Mouse (Mus musculus) neural tube, embryonic 11.5 days (tissue): ENCODE measurements around the gene Erf. TPM values are rescaled to one million over a fixed set of nuclear protein-coding genes. Genes with fewer than 3 reads are reported as not detected.

Source experiments
- ATAC-seq: fragments of 200-750 bp; cut with Nextera tagmentation; 2 replicates; pipeline ENCODE4 v1.8.0; 2017; ENCODE audit warnings: moderate number of reproducible peaks, mild to moderate bottlenecking, moderate TSS enrichment, moderate library complexity; ENCODE audit not compliant: insufficient read depth, low FRiP score, low TSS enrichment
- DNase-seq: peaks from one replicate; pipeline ENCODE4 v3.0.0-alpha.2; 2015; ENCODE audit warnings: low spot score
- H3K27ac ChIP-seq: fragments of 300-500 bp; sonication (generic); 2 replicates; pipeline ENCODE4 v1.5.1; 2014; ENCODE audit warnings: low read depth, mild to moderate bottlenecking, low read length
- H3K27me3 ChIP-seq: fragments of 300-500 bp; sonication (generic); 2 replicates; pipeline ENCODE4 v1.6.1; 2014; ENCODE audit warnings: mild to moderate bottlenecking, low read length, mixed read lengths; ENCODE audit not compliant: control insufficient read depth, insufficient read depth
- H3K36me3 ChIP-seq: fragments of 300-500 bp; sonication (generic); 2 replicates; pipeline ENCODE4 v1.6.1; 2014; ENCODE audit warnings: mild to moderate bottlenecking, low read length, moderate library complexity, mixed read lengths; ENCODE audit not compliant: control insufficient read depth, insufficient read depth
- H3K4me1 ChIP-seq: fragments of 300-500 bp; sonication (generic); 2 replicates; pipeline ENCODE4 v1.6.1; 2014; ENCODE audit warnings: low read length, mixed read lengths; ENCODE audit not compliant: control insufficient read depth, insufficient read depth
- H3K4me2 ChIP-seq: fragments of 300-500 bp; sonication (generic); 2 replicates; pipeline ENCODE4 v1.6.1; 2014; ENCODE audit warnings: low read depth, mild to moderate bottlenecking, moderate library complexity
- H3K4me3 ChIP-seq: fragments of 300-500 bp; sonication (generic); 2 replicates; pipeline ENCODE4 v1.5.1; 2014; ENCODE audit warnings: low read depth, low read length
- H3K9ac ChIP-seq: fragments of 300-500 bp; sonication (generic); 2 replicates; pipeline ENCODE4 v1.6.1; 2014; ENCODE audit warnings: mild to moderate bottlenecking, low read length
- H3K9me3 ChIP-seq: fragments of 300-500 bp; sonication (generic); 2 replicates; pipeline ENCODE4 v1.6.1; 2016; ENCODE audit warnings: low read length; ENCODE audit not compliant: control insufficient read depth
- WGBS: fragments of 180-500 bp; shearing (Covaris S2); extraction: QIAGEN DNeasy Blood & Tissue Kit; methylation state at CpG from one replicate; pipeline ENCODE4 v1.1.7; 2014; 5-methylcytosine and 5-hydroxymethylcytosine counted together
- polyA plus RNA-seq: library from polyadenylated mRNA; unstranded; fragments of >200 nt; fragmentation: Nextera tagmentation; extraction: Ambion mirVana; gene quantifications from 2 replicates; pipeline ENCODE4 v1.2.1, GENCODE M21; 2014

Gene Erf
- polyA plus RNA-seq, 1 experiment from 2014 or later = 16.7 TPM

GRCm38 (mm10) chr7:25238829-25239623 lies 11.5 kb downstream of the Erf start:
- peak overlapping the region; percentile 22 for H3K9ac ChIP-seq
- DNase-seq = peak; percentile 87
- peak; percentile 18 for ATAC-seq
- H3K4me1 ChIP-seq = peaks cover 10% of the 10 kb centered on the region
- peaks cover 2% of the 10 kb centered on the region for H3K36me3 ChIP-seq
- H3K9me3 ChIP-seq = no peaks in the 10 kb centered on the region
- 5% methylated on average over 30 of the region's 30 CpGs for WGBS
- H3K4me3 ChIP-seq = peak overlapping the region; percentile 98
- peak overlapping the region; percentile 66 for H3K4me2 ChIP-seq
- peak overlapping the region; percentile 49; the same call in 1 of the 2 replicates for H3K27ac ChIP-seq
- no peaks in the 10 kb centered on the region for H3K27me3 ChIP-seq

GRCm38 (mm10) chr7:25238015-25238706 lies 12.4 kb downstream of the Erf start:
- under 1% methylated on average over 23 of the region's 23 CpGs for WGBS
- Histone ChIP-seq H3K4me2 (peak overlapping the region; percentile 66), H3K36me3 (peaks cover 6% of the 10 kb centered on the region), H3K4me1 (peaks cover 10% of the 10 kb centered on the region), H3K27ac (peak overlapping the region; percentile 50), H3K27me3 (no peaks in the 10 kb centered on the region), H3K9me3 (no peaks in the 10 kb centered on the region), H3K4me3 (peak overlapping the region; percentile 98), H3K9ac (peak overlapping the region; percentile 95)
- ATAC-seq (peak; percentile 94), DNase-seq (peak; percentile 95)

GRCm38 (mm10) chr7:25237249-25238014 lies 13.1 kb downstream of the Erf start, which contains the start of gene Gsk3a:
Gsk3a (minus strand) TSS chr7:25237851.
- Histone ChIP-seq H3K9ac (peak within 1 kb of the TSS; percentile 95), H3K4me2 (peak within 1 kb of the TSS; percentile 66), H3K27me3 (no peaks in the 10 kb centered on the region), H3K4me3 (peak within 1 kb of the TSS; percentile 98), H3K4me1 (peaks cover 10% of the 10 kb centered on the region), H3K27ac (peak within 1 kb of the TSS; percentile 50), H3K9me3 (no peaks in the 10 kb centered on the region), H3K36me3 (peaks cover 10% of the 10 kb centered on the region)
- ATAC-seq (peak; percentile 85), DNase-seq (peak; percentile 97)
- under 1% methylated on average over 59 of the region's 76 CpGs for WGBS

GRCm38 (mm10) chr7:25235526-25235925 lies 15.0 kb downstream of the Erf start:
- no peak overlapping the region for H3K9ac ChIP-seq
- no peak overlapping the region for H3K4me2 ChIP-seq
- H3K27ac ChIP-seq = no peak overlapping the region
- H3K27me3 ChIP-seq = no peaks in the 10 kb centered on the region
- 89% methylated on average over 5 of the region's 5 CpGs for WGBS
- H3K36me3 ChIP-seq = peaks cover 18% of the 10 kb centered on the region
- H3K9me3 ChIP-seq = no peaks in the 10 kb centered on the region
- H3K4me1 ChIP-seq = peaks cover 10% of the 10 kb centered on the region
- H3K4me3 ChIP-seq = no peak overlapping the region
- DNase-seq (no peak), ATAC-seq (no peak)

- H3K4me1 ChIP-seq = peaks cover 10% of the 10 kb centered on the region
- WGBS = 90% methylated on average over 2 of the region's 2 CpGs
- no peak for DNase-seq
- no peak overlapping the region for H3K27ac ChIP-seq
- H3K9me3 ChIP-seq = no peaks in the 10 kb centered on the region
- no peaks in the 10 kb centered on the region for H3K27me3 ChIP-seq
- no peak overlapping the region for H3K4me3 ChIP-seq
- H3K9ac ChIP-seq = no peak overlapping the region
- H3K4me2 ChIP-seq = no peak overlapping the region
- no peak for ATAC-seq
- H3K36me3 ChIP-seq = peaks cover 29% of the 10 kb centered on the region
Measured at GRCm38 (mm10) chr7:25233061-25233460, 17.5 kb downstream of the Erf start.

- no peaks in the 10 kb centered on the region for H3K9me3 ChIP-seq
- H3K9ac ChIP-seq = no peak overlapping the region
- H3K4me3 ChIP-seq = no peak overlapping the region
- 77% methylated on average over 5 of the region's 5 CpGs for WGBS
- DNase-seq (no peak), ATAC-seq (no peak)
- H3K36me3 ChIP-seq = peaks cover 30% of the 10 kb centered on the region
- H3K4me1 ChIP-seq = peaks cover 10% of the 10 kb centered on the region
- H3K4me2 ChIP-seq = no peak overlapping the region
- H3K27ac ChIP-seq = no peak overlapping the region
- H3K27me3 ChIP-seq = no peaks in the 10 kb centered on the region
Measured at GRCm38 (mm10) chr7:25232101-25232648, 18.4 kb downstream of the Erf start.

GRCm38 (mm10) chr7:25230690-25231285 lies 19.8 kb downstream of the Erf start:
- H3K4me2 ChIP-seq = no peak overlapping the region
- 89% methylated on average over 9 of the region's 9 CpGs for WGBS
- no peak overlapping the region for H3K27ac ChIP-seq
- no peaks in the 10 kb centered on the region for H3K27me3 ChIP-seq
- no peaks in the 10 kb centered on the region for H3K9me3 ChIP-seq
- peaks cover 34% of the 10 kb centered on the region for H3K36me3 ChIP-seq
- H3K4me3 ChIP-seq = no peak overlapping the region
- ATAC-seq (no peak; the same call in 1 of the 2 replicates), DNase-seq (no peak)
- no peak overlapping the region for H3K9ac ChIP-seq
- H3K4me1 ChIP-seq = peaks cover 3% of the 10 kb centered on the region; the same call in 1 of the 2 replicates
